Mouse (Mus musculus): ENCODE measurements around the gene Picalm. TPM values are rescaled to one million over a fixed set of nuclear protein-coding genes. Genes with fewer than 3 reads are reported as not detected.

Picalm gene
- total RNA-seq, 2 experiments from 2014 or later: 167 to 180 TPM

Other genes with a start within 250 kb of the Picalm start
- gene Ccdc81, start 226.6 kb upstream of the Picalm start, total RNA-seq (2021): under 1 TPM in 1 of 2 experiments, not detected in 1; 0.10 TPM
- 10 to 100 TPM; 52.0 to 61.7 TPM for gene Hikeshi, start 189.0 kb upstream of the Picalm start, total RNA-seq (2021)
- 10 to 100 TPM; 27.1 to 31.3 TPM for gene Eed, start 149.2 kb upstream of the Picalm start, total RNA-seq (2021)
- under 1 TPM in 1 of 2 experiments, not detected in 1; 0.26 TPM for gene Ccdc83, start 135.6 kb downstream of the Picalm start, total RNA-seq (2021)
- gene Sytl2, start 172.0 kb downstream of the Picalm start, total RNA-seq (2021): 1 to 10 TPM; 4.1 to 4.6 TPM

Measured in heart, postnatal 14 days (tissue).